Mouse (Mus musculus): ENCODE measurements around the gene Fxyd4. TPM values are rescaled to one million over a fixed set of nuclear protein-coding genes. Genes with fewer than 3 reads are reported as not detected.

Gene Fxyd4
- total and polyA plus RNA-seq, 3 experiments, result 0.22 TPM; not detected in 2

DNA sequence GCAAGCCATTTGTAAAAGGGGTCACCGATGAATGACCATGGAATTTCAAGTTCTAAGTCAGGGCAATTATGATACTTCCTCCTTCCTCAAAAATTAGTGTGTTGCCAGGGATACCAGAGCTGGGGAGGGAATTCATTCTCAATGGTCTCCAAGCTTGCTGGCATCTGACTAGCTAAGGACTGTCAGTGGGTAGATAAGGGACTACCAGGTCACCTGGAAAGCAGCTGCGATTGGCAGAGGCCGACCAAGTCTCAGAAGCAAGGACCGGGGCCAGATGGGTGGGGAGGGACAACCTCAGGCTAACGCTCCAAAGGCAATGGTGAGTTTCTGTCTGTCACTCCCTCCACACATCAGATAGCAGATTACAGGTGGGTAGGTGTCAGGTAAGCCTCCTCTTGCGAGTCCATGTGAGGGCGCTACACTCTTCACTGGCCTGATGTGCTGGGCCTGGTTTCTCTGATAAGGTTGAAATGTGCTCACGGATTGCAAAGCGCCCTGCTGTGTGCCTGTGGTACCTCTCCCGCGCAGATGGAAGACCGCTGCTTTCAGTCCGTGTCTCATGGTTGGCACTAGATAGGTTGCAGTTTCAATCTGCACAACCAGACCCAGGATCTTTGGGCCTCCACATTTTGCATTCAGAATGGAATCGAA, 19.5 kb upstream of the Fxyd4 start:
- Histone ChIP-seq H3K27me3 (ENCODE audit: control insufficient read depth in 1 of 2, insufficient read depth in 2 of 2, low read length in 2 of 2) (no peaks in the 10 kb centered on the region), H3K4me1 (ENCODE audit: control insufficient read depth in 1 of 2, insufficient read depth in 2 of 2, low read length in 2 of 2) (no peaks in the 10 kb centered on the region), H3K9ac (ENCODE audit: control insufficient read depth, low read depth, low read length, poor library complexity, severe bottlenecking) (no peak overlapping the region), H3K4me3 (ENCODE audit: control insufficient read depth in 1 of 2, insufficient read depth in 1 of 2, low read depth in 2 of 2, low read length in 2 of 2) (no peak overlapping the region), H3K9me3 (replicated peaks; ENCODE audit: insufficient read depth, low read length) (no peaks in the 10 kb centered on the region), H3K36me3 (ENCODE audit: control insufficient read depth in 1 of 2, insufficient read depth in 2 of 2, low read length in 2 of 2) (no peaks in the 10 kb centered on the region), H3K27ac (ENCODE audit: control insufficient read depth, low read depth, low read length) (no peak overlapping the region), H3K79me2 (ENCODE audit: control insufficient read depth, insufficient read depth, low read length, poor library complexity) (no peaks in the 10 kb centered on the region)
- DNase-seq (ENCODE audit: low read depth, low spot score), result peak; percentile 16
- TF ChIP-seq SIN3A (IDR thresholded peaks at IDR 0.05; ENCODE audit: low read length) (no peak), MXI1 (IDR thresholded peaks at IDR 0.05; ENCODE audit: low read depth, low read length) (no peak), CTCF (IDR thresholded peaks at IDR 0.05 in 2 of 3, conservative IDR thresholded peaks at IDR 0.05 in 1 of 3; ENCODE audit: control insufficient read depth in 1 of 3, insufficient read depth in 1 of 3, low read depth in 2 of 3, low read length in 3 of 3, poor library complexity in 1 of 3, severe bottlenecking in 1 of 3) (0 out of 6 replicates have a peak, but pooled peaks of 1 of the 3 experiments have one; percentile 5)

GRCm38 (mm10) chr6:117956161-117956560, 18.7 kb upstream of the Fxyd4 start:
- Histone ChIP-seq H3K9ac (ENCODE audit: control insufficient read depth, low read depth, low read length, poor library complexity, severe bottlenecking) (no peak overlapping the region), H3K4me3 (ENCODE audit: control insufficient read depth in 1 of 2, insufficient read depth in 1 of 2, low read depth in 2 of 2, low read length in 2 of 2) (no peak overlapping the region), H3K79me2 (ENCODE audit: control insufficient read depth, insufficient read depth, low read length, poor library complexity) (no peaks in the 10 kb centered on the region), H3K27me3 (ENCODE audit: control insufficient read depth in 1 of 2, insufficient read depth in 2 of 2, low read length in 2 of 2) (no peaks in the 10 kb centered on the region), H3K27ac (ENCODE audit: control insufficient read depth, low read depth, low read length) (no peak overlapping the region), H3K9me3 (replicated peaks; ENCODE audit: insufficient read depth, low read length) (no peaks in the 10 kb centered on the region), H3K36me3 (ENCODE audit: control insufficient read depth in 1 of 2, insufficient read depth in 2 of 2, low read length in 2 of 2) (no peaks in the 10 kb centered on the region), H3K4me1 (ENCODE audit: control insufficient read depth in 1 of 2, insufficient read depth in 2 of 2, low read length in 2 of 2) (no peaks in the 10 kb centered on the region)
- DNase-seq (ENCODE audit: low read depth, low spot score), result no peak
- TF ChIP-seq MYC (IDR thresholded peaks at IDR 0.05; ENCODE audit: low read depth, low read length), result no peak
- no peak for TF ChIP-seq CTCF (IDR thresholded peaks at IDR 0.05 in 2 of 3, conservative IDR thresholded peaks at IDR 0.05 in 1 of 3; ENCODE audit: control insufficient read depth in 1 of 3, insufficient read depth in 1 of 3, low read depth in 2 of 3, low read length in 3 of 3, poor library complexity in 1 of 3, severe bottlenecking in 1 of 3)
- TF ChIP-seq RCOR1 (IDR thresholded peaks at IDR 0.05; ENCODE audit: low read depth, low read length), result no peak
- no peak for TF ChIP-seq RAD21 (IDR thresholded peaks at IDR 0.05; ENCODE audit: low read depth, low read length)
- TF ChIP-seq NELFE (IDR thresholded peaks at IDR 0.05; ENCODE audit: low read depth, low read length), result no peak
- TF ChIP-seq BHLHE40 (IDR thresholded peaks at IDR 0.05; ENCODE audit: borderline replicate concordance, low read depth, low read length), result no peak
- no peak for TF ChIP-seq ELF1 (IDR thresholded peaks at IDR 0.05; ENCODE audit: low read depth, low read length)
- no peak for TF ChIP-seq MXI1 (IDR thresholded peaks at IDR 0.05; ENCODE audit: low read depth, low read length)
- TF ChIP-seq HCFC1 (IDR thresholded peaks at IDR 0.05; ENCODE audit: low read depth, low read length), result no peak
- no peak for TF ChIP-seq MAZ (IDR thresholded peaks at IDR 0.05; ENCODE audit: low read depth, low read length)
- TF ChIP-seq GATA1 (IDR thresholded peaks at IDR 0.05; ENCODE audit: low read depth, low read length), result no peak
- TF ChIP-seq USF1 (IDR thresholded peaks at IDR 0.05; ENCODE audit: low read depth, low read length), result no peak
- TF ChIP-seq USF2 (IDR thresholded peaks at IDR 0.05; ENCODE audit: borderline replicate concordance in 1 of 2, insufficient read depth in 1 of 2, low read depth in 1 of 2, low read length in 2 of 2), result no peak
- TF ChIP-seq CHD2 (IDR thresholded peaks at IDR 0.05; ENCODE audit: low read length), result no peak
- no peak for TF ChIP-seq ZNF384 (IDR thresholded peaks at IDR 0.05; ENCODE audit: low read depth, low read length)
- TF ChIP-seq TAL1 (IDR thresholded peaks at IDR 0.05; ENCODE audit: low read length), result no peak
- no peak for TF ChIP-seq NRF1 (IDR thresholded peaks at IDR 0.05; ENCODE audit: insufficient read depth, low read depth, low read length, poor library complexity, severe bottlenecking)
- no peak for TF ChIP-seq KAT2A (conservative IDR thresholded peaks at IDR 0.05; ENCODE audit: low read depth, low read length)
- TF ChIP-seq JUND (IDR thresholded peaks at IDR 0.05; ENCODE audit: low read depth, low read length), result no peak
